Mouse (Mus musculus): ENCODE measurements around the gene Erich6b. TPM values are rescaled to one million over a fixed set of nuclear protein-coding genes. Genes with fewer than 3 reads are reported as not detected.

The Erich6b gene
- polyA plus RNA-seq (2012) = not detected in 2 replicates

- Histone ChIP-seq H3K36me3 (ENCODE audit: control insufficient read depth) (no peaks in the 10 kb centered on the region), H3K4me3 (replicated peaks) (no peak within 1 kb of the TSS), H3K27me3 (ENCODE audit: control insufficient read depth) (no peaks in the 10 kb centered on the region), H3K4me1 (ENCODE audit: control insufficient read depth) (no peaks in the 10 kb centered on the region), H3K9me3 (ENCODE audit: control insufficient read depth, low read length) (no peaks in the 10 kb centered on the region)
- TF ChIP-seq TAL1 (IDR thresholded peaks at IDR 0.05; ENCODE audit: low read length) = no peak
- no peak for TF ChIP-seq GATA1 (IDR thresholded peaks at IDR 0.05; ENCODE audit: low read length)
These were observed at the start of gene Erich6b for GRCm38 (mm10) chr14:75642080-75642479. Erich6b (plus strand) TSS chr14:75642259.

DNA sequence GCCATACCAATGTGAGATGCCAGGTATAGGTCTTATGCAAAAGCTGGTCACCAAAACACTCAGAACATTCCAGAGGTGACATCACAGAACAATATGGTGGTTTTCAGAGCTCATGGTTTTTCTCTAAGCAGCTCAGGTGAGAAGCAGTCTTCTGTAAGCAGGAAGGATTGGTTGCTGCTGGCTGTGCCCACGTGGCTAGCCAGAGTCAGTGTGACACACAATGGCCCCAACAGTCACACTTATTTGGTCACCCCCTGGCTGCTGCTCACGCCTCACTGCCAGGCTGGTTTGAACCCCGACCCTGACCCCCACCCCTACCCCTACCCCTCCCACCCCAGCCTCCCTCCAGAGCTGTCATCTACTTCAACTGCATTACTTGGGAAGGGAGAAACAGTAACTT, 49.1 kb upstream of the Erich6b start, which contains the start of gene Spert:
TSS of gene Spert (minus strand) at position 139 of the 400 bp plus-strand sequence.
- Histone ChIP-seq H3K27me3 (ENCODE audit: control insufficient read depth) (no peaks in the 10 kb centered on the region), H3K4me3 (replicated peaks) (no peak within 1 kb of the TSS), H3K36me3 (ENCODE audit: control insufficient read depth) (no peaks in the 10 kb centered on the region), H3K9me3 (ENCODE audit: control insufficient read depth, low read length) (no peaks in the 10 kb centered on the region), H3K4me1 (ENCODE audit: control insufficient read depth) (no peaks in the 10 kb centered on the region)
- TF ChIP-seq GATA1 (IDR thresholded peaks at IDR 0.05; ENCODE audit: low read length) (no peak), TAL1 (IDR thresholded peaks at IDR 0.05; ENCODE audit: low read length) (no peak)

DNA sequence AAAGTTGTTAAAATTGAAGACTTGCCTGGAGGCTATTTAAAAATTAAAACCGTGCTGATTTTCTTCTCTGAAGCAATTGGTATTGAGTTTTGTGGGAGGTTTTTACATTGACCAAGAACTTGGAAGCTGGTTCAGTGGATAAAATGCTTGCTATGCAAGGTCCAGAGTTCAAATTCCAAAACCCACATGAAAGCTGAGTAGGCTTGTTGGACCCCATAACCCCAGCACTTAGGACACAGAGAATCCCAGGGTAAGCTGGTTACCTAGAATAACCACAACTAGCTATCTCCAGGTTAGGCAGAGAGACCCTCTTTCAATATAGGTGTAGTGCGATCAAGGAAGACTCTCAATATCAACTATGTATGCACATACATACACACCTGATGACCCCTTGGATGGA, 32.9 kb upstream of the Erich6b start:
- H3K4me1 ChIP-seq (ENCODE audit: control insufficient read depth) = no peaks in the 10 kb centered on the region
- no peaks in the 10 kb centered on the region for H3K9me3 ChIP-seq (ENCODE audit: control insufficient read depth, low read length)
- no peaks in the 10 kb centered on the region for H3K27me3 ChIP-seq (ENCODE audit: control insufficient read depth)
- H3K4me3 ChIP-seq (replicated peaks) = no peak overlapping the region
- TF ChIP-seq TAL1 (IDR thresholded peaks at IDR 0.05; ENCODE audit: low read length) (no peak), GATA1 (IDR thresholded peaks at IDR 0.05; ENCODE audit: low read length) (no peak)
- H3K36me3 ChIP-seq (ENCODE audit: control insufficient read depth) = no peaks in the 10 kb centered on the region

DNA sequence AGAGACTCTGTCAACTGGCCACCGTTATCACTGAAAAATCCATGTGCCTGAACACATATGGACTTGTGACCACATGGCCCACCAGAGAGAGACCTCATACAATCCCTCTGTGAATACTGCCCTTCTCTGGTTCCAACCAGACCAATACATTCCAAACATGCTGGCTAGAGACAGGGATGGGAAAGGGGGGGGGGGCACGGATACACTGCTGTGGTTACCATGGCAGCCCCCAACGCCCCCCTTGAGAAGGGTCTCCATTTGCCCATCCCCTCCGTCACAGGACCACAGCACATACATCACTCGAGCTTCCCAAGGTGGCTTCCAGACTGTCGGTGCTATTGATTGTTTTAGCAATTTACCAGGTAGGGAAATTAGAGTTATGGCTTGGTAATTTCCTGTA, 25.7 kb upstream of the Erich6b start:
- Histone ChIP-seq H3K36me3 (ENCODE audit: control insufficient read depth) (no peaks in the 10 kb centered on the region), H3K4me1 (ENCODE audit: control insufficient read depth) (no peaks in the 10 kb centered on the region), H3K9me3 (ENCODE audit: control insufficient read depth, low read length) (no peaks in the 10 kb centered on the region), H3K4me3 (replicated peaks) (no peak overlapping the region), H3K27me3 (ENCODE audit: control insufficient read depth) (no peaks in the 10 kb centered on the region)
- TF ChIP-seq GATA1 (IDR thresholded peaks at IDR 0.05; ENCODE audit: low read length) (no peak), TAL1 (IDR thresholded peaks at IDR 0.05; ENCODE audit: low read length) (no peak)

- Histone ChIP-seq H3K4me1 (ENCODE audit: control insufficient read depth) (no peaks in the 10 kb centered on the region), H3K9me3 (ENCODE audit: control insufficient read depth, low read length) (no peaks in the 10 kb centered on the region), H3K27me3 (ENCODE audit: control insufficient read depth) (no peaks in the 10 kb centered on the region), H3K36me3 (ENCODE audit: control insufficient read depth) (no peaks in the 10 kb centered on the region), H3K4me3 (replicated peaks) (no peak overlapping the region)
- no peak for TF ChIP-seq TAL1 (IDR thresholded peaks at IDR 0.05; ENCODE audit: low read length)
- no peak for TF ChIP-seq GATA1 (IDR thresholded peaks at IDR 0.05; ENCODE audit: low read length)
These were observed 19.1 kb upstream of the Erich6b start for GRCm38 (mm10) chr14:75622984-75623383.

- no peak overlapping the region for H3K4me3 ChIP-seq (replicated peaks)
- no peaks in the 10 kb centered on the region for H3K9me3 ChIP-seq (ENCODE audit: control insufficient read depth, low read length)
- no peaks in the 10 kb centered on the region for H3K27me3 ChIP-seq (ENCODE audit: control insufficient read depth)
- H3K36me3 ChIP-seq (ENCODE audit: control insufficient read depth) = no peaks in the 10 kb centered on the region
- no peaks in the 10 kb centered on the region for H3K4me1 ChIP-seq (ENCODE audit: control insufficient read depth)
- TF ChIP-seq GATA1 (IDR thresholded peaks at IDR 0.05; ENCODE audit: low read length) (no peak; the same call in 1 of the 2 replicates), TAL1 (IDR thresholded peaks at IDR 0.05; ENCODE audit: low read length) (no peak)
These were observed 13.2 kb upstream of the Erich6b start for GRCm38 (mm10) chr14:75628870-75629269.

DNA sequence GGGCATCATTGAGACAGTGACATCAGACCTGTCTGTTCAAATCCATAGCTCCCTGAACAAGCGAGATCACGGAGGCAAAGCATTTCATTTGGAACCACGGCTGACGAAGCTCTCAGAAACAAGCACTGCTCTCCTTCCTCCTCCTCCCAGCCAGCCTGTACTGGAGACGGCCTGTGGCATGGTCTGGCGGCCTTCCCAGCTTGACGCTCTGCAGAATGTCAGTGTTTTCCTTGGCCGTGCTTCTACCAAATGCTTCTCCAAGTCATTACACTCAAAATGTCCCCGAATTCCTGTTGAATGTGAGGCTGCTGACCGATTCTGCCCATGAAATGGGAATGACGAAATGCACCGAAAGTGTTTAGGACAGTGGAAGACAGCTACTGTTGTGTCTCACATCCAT, 6.7 kb upstream of the Erich6b start:
- H3K4me3 ChIP-seq (replicated peaks) = no peak overlapping the region
- TF ChIP-seq TAL1 (IDR thresholded peaks at IDR 0.05; ENCODE audit: low read length) = no peak
- no peak for TF ChIP-seq GATA1 (IDR thresholded peaks at IDR 0.05; ENCODE audit: low read length)
- H3K27me3 ChIP-seq (ENCODE audit: control insufficient read depth) = no peaks in the 10 kb centered on the region
- H3K36me3 ChIP-seq (ENCODE audit: control insufficient read depth) = no peaks in the 10 kb centered on the region
- H3K4me1 ChIP-seq (ENCODE audit: control insufficient read depth) = no peaks in the 10 kb centered on the region
- H3K9me3 ChIP-seq (ENCODE audit: control insufficient read depth, low read length) = no peaks in the 10 kb centered on the region

GRCm38 (mm10) chr14:75636107-75636506, 6.0 kb upstream of the Erich6b start:
- Histone ChIP-seq H3K4me1 (ENCODE audit: control insufficient read depth) (no peaks in the 10 kb centered on the region), H3K36me3 (ENCODE audit: control insufficient read depth) (no peaks in the 10 kb centered on the region), H3K4me3 (replicated peaks) (no peak overlapping the region), H3K27me3 (ENCODE audit: control insufficient read depth) (no peaks in the 10 kb centered on the region), H3K9me3 (ENCODE audit: control insufficient read depth, low read length) (no peaks in the 10 kb centered on the region)
- no peak for TF ChIP-seq GATA1 (IDR thresholded peaks at IDR 0.05; ENCODE audit: low read length)
- TF ChIP-seq TAL1 (IDR thresholded peaks at IDR 0.05; ENCODE audit: low read length) = no peak

- no peaks in the 10 kb centered on the region for H3K36me3 ChIP-seq (ENCODE audit: control insufficient read depth)
- H3K27me3 ChIP-seq (ENCODE audit: control insufficient read depth) = no peaks in the 10 kb centered on the region
- no peaks in the 10 kb centered on the region for H3K9me3 ChIP-seq (ENCODE audit: control insufficient read depth, low read length)
- no peaks in the 10 kb centered on the region for H3K4me1 ChIP-seq (ENCODE audit: control insufficient read depth)
- no peak for TF ChIP-seq TAL1 (IDR thresholded peaks at IDR 0.05; ENCODE audit: low read length)
- TF ChIP-seq GATA1 (IDR thresholded peaks at IDR 0.05; ENCODE audit: low read length) = no peak
- no peak overlapping the region for H3K4me3 ChIP-seq (replicated peaks)
These were observed 4.4 kb upstream of the Erich6b start for GRCm38 (mm10) chr14:75637641-75638040.

- no peak overlapping the region for H3K4me3 ChIP-seq (replicated peaks)
- TF ChIP-seq GATA1 (IDR thresholded peaks at IDR 0.05; ENCODE audit: low read length) (no peak), TAL1 (IDR thresholded peaks at IDR 0.05; ENCODE audit: low read length) (no peak)
- no peaks in the 10 kb centered on the region for H3K27me3 ChIP-seq (ENCODE audit: control insufficient read depth)
- H3K9me3 ChIP-seq (ENCODE audit: control insufficient read depth, low read length) = no peaks in the 10 kb centered on the region
- no peaks in the 10 kb centered on the region for H3K4me1 ChIP-seq (ENCODE audit: control insufficient read depth)
- H3K36me3 ChIP-seq (ENCODE audit: control insufficient read depth) = no peaks in the 10 kb centered on the region
These were observed 1.2 kb upstream of the Erich6b start for GRCm38 (mm10) chr14:75640846-75641245.

Measured in erythroblast, embryonic 14.5 days (primary cell).